Mouse (Mus musculus): Measurements from ENCODE around the gene Olfr603. TPM values are rescaled to one million over a fixed set of nuclear protein-coding genes. Genes with fewer than 3 reads are reported as not detected.
"Not testable (repeated sequence)": the region's sequence is repeated elsewhere in the genome, so short reads cannot be mapped to it uniquely, and the experiment has no call there.

The Olfr603 gene
- not detected for total RNA-seq (2021)
- long read RNA-seq, experiment 1: 0 reads
- long read RNA-seq, experiment 2: 0 reads

DNA sequence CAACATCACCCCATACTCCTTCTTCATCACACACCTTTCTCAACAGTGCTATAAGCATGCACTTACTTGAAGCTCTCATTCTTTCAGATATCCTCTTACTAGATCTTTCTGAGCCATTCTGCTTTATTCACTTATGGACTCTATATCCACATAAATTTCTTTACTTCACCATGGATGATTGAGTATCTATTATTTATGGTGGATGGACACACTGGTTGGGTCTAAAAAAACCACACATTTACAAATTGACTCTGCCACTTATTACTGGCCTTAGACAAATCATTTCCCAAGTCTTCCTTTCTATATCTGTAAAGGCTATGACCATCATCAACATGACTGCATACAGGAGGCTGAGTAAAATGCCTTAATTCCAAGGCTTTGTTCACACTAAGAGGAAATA, at the start of gene Olfr603:
Gene Olfr603 (minus strand): TSS at position 101 of the 400 bp plus-strand sequence.
- no peak for DNase-seq (ENCODE audit: low spot score in 2 of 2)

DNA sequence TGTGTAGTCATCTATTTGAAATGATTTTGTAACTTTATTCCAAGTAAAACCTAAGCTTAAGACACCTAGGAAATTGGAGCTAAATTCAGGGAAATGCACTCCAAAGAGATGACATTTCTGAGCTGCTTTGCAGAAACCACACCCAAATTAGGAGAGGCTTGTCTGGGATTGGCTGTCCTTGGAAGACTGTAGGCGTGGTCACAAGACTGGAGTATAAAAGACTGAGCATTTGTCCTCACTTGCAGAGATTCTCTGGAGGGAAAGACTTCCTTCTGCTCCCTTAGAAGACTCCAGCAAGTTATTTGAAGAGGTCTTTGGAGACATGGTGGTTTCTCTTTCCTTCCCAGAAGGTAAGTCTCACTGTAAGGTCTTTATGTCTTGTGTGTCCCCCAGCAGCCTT, 28.8 kb upstream of the Olfr603 start, which contains the start of gene Usp17lc:
Gene Usp17lc (plus strand): TSS at position 301 of the 400 bp plus-strand sequence.
- DNase-seq (ENCODE audit: low spot score in 2 of 2): not testable (repeated sequence)

DNA sequence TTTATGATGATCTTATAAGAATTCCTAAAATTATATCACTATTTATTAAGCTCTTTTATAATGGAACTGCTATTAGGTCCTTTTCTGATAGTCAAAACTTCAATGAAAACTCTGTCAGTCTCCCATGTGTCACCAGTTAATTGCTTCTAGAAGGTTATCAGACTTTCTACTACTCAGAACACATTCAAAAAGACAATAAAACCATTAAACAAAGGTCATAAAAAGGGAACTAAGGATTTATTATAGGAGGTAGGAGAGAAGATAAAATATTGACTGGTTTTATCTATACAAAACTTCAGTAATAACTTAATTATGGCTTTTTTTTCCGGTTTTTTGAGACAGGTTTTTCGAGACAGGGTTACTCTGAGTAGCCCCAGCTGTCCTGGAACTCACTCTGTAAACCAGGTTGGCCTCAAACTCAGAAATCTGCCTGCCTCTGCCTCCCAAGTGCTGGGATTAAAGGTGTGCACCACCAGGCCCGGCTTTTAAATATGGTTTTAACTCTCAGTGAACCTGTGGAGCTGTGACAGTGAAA, 20.6 kb upstream of the Olfr603 start:
- not testable (repeated sequence) for DNase-seq (ENCODE audit: low spot score in 2 of 2)

DNA sequence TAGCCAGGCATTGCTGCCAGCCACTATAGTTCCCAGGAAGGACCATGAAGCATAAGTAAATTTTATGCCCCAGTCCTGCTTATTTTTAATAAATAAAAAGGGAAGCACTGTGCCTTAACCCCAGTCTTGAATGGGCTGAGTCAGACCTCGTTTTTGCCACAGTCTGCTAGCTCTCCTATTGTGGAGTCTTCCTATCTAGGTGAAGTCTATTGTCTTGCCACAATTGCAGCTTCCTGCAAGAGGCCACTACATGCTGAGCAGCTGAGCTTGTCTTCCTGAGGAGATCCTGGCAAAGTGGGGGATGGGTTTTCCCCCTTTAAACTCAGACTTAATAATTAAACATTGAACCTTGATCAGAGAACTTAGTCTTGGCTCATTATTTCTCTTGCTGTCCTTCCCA, 13.0 kb upstream of the Olfr603 start:
- no peak for DNase-seq (ENCODE audit: low spot score in 2 of 2)

DNA sequence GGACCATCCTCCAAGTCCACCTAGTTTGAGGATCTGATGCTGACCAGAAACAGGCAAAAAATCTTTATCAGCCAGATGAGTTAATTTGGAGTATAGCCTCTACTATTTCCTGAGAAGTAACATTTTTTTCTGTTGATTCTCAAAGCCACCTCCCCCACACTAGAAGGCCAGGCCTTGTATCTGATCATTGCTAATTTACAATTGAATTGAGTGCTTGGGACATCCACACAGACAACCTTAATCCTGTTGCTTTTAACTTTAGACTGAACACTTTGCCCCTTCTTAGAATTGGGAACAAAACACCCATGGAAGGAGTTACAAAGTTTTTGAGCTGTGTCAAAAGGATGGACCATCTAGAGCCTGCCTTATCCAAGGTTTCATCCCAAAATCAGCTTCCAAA, 11.8 kb upstream of the Olfr603 start:
- no peak for DNase-seq (ENCODE audit: low spot score in 2 of 2)

DNA sequence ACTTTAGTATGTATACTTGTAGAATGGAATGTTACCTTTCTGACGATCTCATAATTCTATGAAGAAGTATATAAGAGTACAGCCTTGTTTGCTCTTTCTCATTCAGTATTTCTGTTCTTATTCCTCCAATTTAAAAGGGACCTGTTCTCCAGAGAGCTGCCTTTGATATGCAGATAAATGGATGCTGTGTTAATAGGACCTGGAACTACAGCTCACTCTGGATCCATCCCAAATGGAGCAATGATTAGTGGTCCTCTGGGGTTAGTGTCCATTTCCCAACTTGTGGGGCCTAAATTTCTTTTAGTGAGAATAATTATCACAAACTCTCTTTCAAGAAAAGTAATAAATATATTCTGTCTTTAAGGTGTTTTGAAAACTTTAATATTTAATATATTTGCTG, 23.4 kb downstream of the Olfr603 start, which contains the start of gene Olfr601:
Gene Olfr601 (minus strand): TSS at position 101 of the 400 bp plus-strand sequence.
- DNase-seq (ENCODE audit: low spot score in 2 of 2): no peak

DNA sequence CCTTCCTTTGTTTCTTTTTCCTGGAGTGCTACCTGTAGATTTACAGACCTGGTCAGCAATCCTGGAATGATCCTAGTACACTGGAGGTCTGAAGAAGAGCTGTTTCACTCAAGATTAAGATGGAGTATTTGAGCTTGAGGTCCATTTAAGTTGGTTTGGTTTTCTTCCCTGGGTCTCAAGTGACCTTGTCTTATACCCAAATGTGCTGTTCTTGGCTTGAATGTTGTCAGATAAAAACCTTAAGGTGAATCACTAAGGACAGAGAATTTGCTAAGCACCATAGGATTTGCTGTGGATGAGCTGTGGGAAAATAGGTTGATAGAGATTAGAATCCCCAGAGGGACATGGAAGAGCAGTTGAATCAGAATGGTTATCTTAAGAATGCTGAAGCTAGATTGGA, 36.4 kb downstream of the Olfr603 start, which contains the start of gene Olfr600:
Gene Olfr600 (minus strand): TSS at position 101 of the 400 bp plus-strand sequence.
- DNase-seq (ENCODE audit: low spot score in 2 of 2): no peak

DNA sequence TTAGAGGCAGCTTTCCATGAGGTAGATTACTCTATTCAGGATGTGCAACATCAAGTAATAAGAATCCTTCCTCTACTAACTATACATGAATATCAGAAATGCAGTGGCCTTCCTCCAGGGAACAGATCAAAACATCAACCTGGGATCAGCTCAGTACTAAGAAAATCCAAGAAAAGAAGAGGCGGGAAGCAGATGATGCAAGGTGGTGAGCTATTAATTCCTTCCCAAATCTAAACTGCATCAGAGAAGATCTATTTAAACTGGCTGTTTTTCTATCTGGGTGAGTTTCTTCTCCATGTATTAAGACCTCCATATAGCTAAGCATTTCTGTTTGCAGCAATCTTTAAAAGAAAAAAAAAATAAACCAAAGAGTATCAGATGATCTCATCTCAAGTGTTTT, 50.4 kb downstream of the Olfr603 start, which contains the start of gene Olfr599:
Gene Olfr599 (plus strand): TSS at position 301 of the 400 bp plus-strand sequence.
- DNase-seq (ENCODE audit: low spot score in 2 of 2): no peak

Small RNAs within 50 kb of the gene (microRNA-seq; reads per million reads assigned to microRNA genes)
- gene Gm25774: not detected

Other genes starting within 250 kb of the Olfr603 start
- not detected for gene Olfr588-ps1, start 245.3 kb downstream of the Olfr603 start, total RNA-seq (2021)
- gene Olfr589, start 229.8 kb downstream of the Olfr603 start, total RNA-seq (2021): not detected
- not detected for gene Olfr591, start 207.8 kb downstream of the Olfr603 start, total RNA-seq (2021)
- not detected for gene Olfr592, start 201.4 kb downstream of the Olfr603 start, total RNA-seq (2021)
- not detected for gene Olfr593, start 174.3 kb downstream of the Olfr603 start, total RNA-seq (2021)
- not detected for gene Olfr594, start 169.2 kb downstream of the Olfr603 start, total RNA-seq (2021)
- not detected for gene Usp17ld, start 133.7 kb downstream of the Olfr603 start, total RNA-seq (2021)
- not detected for gene Olfr596, start 80.5 kb downstream of the Olfr603 start, total RNA-seq (2021)
- gene Olfr597, start 69.9 kb downstream of the Olfr603 start, total RNA-seq (2021): not detected
- gene Olfr598, start 62.6 kb downstream of the Olfr603 start, total RNA-seq (2021): not detected
- gene Olfr599, start 50.3 kb downstream of the Olfr603 start, total RNA-seq (2021): not detected
- not detected for gene Olfr600, start 36.5 kb downstream of the Olfr603 start, total RNA-seq (2021)
- gene Olfr601, start 23.5 kb downstream of the Olfr603 start, total RNA-seq (2021): not detected
- not detected for gene Usp17lc, start 28.9 kb upstream of the Olfr603 start, total RNA-seq (2021)
- not detected for gene Olfr605, start 59.3 kb upstream of the Olfr603 start, total RNA-seq (2021)
- not detected for gene Olfr606, start 62.9 kb upstream of the Olfr603 start, total RNA-seq (2021)
- gene Olfr607, start 78.0 kb upstream of the Olfr603 start, total RNA-seq (2021): not detected
- not detected for gene Olfr608, start 83.7 kb upstream of the Olfr603 start, total RNA-seq (2021)
- gene Olfr609, start 111.9 kb upstream of the Olfr603 start, total RNA-seq (2021): not detected
- gene Olfr610, start 125.9 kb upstream of the Olfr603 start, total RNA-seq (2021): not detected
- gene Olfr611, start 134.7 kb upstream of the Olfr603 start, total RNA-seq (2021): not detected
- gene Olfr612, start 156.5 kb upstream of the Olfr603 start, total RNA-seq (2021): not detected
- not detected for gene Olfr613, start 161.9 kb upstream of the Olfr603 start, total RNA-seq (2021)
- gene Olfr615, start 169.9 kb upstream of the Olfr603 start, total RNA-seq (2021): not detected
- not detected for gene Olfr616, start 183.0 kb upstream of the Olfr603 start, total RNA-seq (2021)
- gene Olfr617, start 186.9 kb upstream of the Olfr603 start, total RNA-seq (2021): not detected
- gene Olfr618, start 203.9 kb upstream of the Olfr603 start, total RNA-seq (2021): not detected
- gene Olfr619, start 214.4 kb upstream of the Olfr603 start, total RNA-seq (2021): not detected
- gene Olfr620, start 226.4 kb upstream of the Olfr603 start, total RNA-seq (2021): not detected

Measured in gastrocnemius, postnatal 4 days (tissue).